In genomic region chr4:152333587-152333986, GRCm38 (mm10) we compare ENCODE assay signal across 25 mouse cellular contexts. TPM values are rescaled to one million over a fixed set of nuclear protein-coding genes. Genes with fewer than 3 reads are reported as not detected.
A peak's percentile ranks its signal among the peaks of the same experiment; 100 is the strongest.
DNase-seq lines count a peak whose midpoint lies in the region; TF ChIP-seq lines count a peak whose summit lies in the region.
"Had no signal": no experiment of that assay in that cellular context is flagged by ENCODE, and none has a peak within 500 bp of the region (broad histone marks: within the 10 kb centered on the region; RNA-seq: fewer than 3 reads in every experiment).

No protein-coding gene starts in this region.

- in situ Hi-C loops in CH12.LX (cut with MboI; ENCODE audit: low pct_ligation_motif_present, low pct_unique_long_range_greater_than_20kb, low sequenced_read_pairs): no loop called here

- 94% methylated on average over 12 of the region's 12 CpGs for WGBS in lung, adult 2 months

- peaks cover 28% of the 10 kb centered on the region for H3K79me2 ChIP-seq in CH12.LX (replicated peaks; ENCODE audit: control insufficient read depth, extremely low read depth, insufficient read depth, poor library complexity, severe bottlenecking)

- H3K4me1 ChIP-seq in CH12.LX (ENCODE audit: control insufficient read depth in 1 of 2, insufficient read depth in 2 of 2): peaks cover 8 to 66% of the 10 kb centered on the region in 2 experiments
- H3K4me1 ChIP-seq in lung, adult 2 months (ENCODE audit: control insufficient read depth, insufficient read depth, low read length): no peaks in the 10 kb centered on the region
- H3K4me1 ChIP-seq: embryonic facial prominence, embryonic 13.5 days had no signal

- no peak overlapping the region for H3K9ac ChIP-seq in CH12.LX (ENCODE audit: insufficient read depth, low read depth)
- H3K9ac ChIP-seq: embryonic facial prominence, embryonic 13.5 days; embryonic facial prominence, embryonic 15.5 days; forebrain, embryonic 12.5 days had no signal

- dilution Hi-C loops in CH12.LX (cut with MboI; ENCODE audit: extremely low pct_ligation_motif_present, extremely low pct_unique_long_range_greater_than_20kb, low sequenced_read_pairs): no loop called here

- no peak for TF ChIP-seq EP300 in CH12.LX (IDR thresholded peaks at IDR 0.05; ENCODE audit: low read length)

- TF ChIP-seq POLR2A in CH12.LX (IDR thresholded peaks at IDR 0.05; ENCODE audit: low read depth, low read length): 0 out of 2 replicates have a peak, but pooled peaks have one; percentile 24
- no peak for TF ChIP-seq POLR2A in lung, adult 2 months (IDR thresholded peaks at IDR 0.05; ENCODE audit: borderline replicate concordance, extremely low read depth, low read depth, low read length)

- H3K9me3 ChIP-seq in CH12.LX (replicated peaks; ENCODE audit: low read length): no peaks in the 10 kb centered on the region
- H3K9me3 ChIP-seq: embryonic facial prominence, embryonic 13.5 days; embryonic facial prominence, embryonic 15.5 days; forebrain, embryonic 10.5 days; forebrain, embryonic 12.5 days had no signal

- no peak overlapping the region for H3K4me3 ChIP-seq in CH12.LX (replicated peaks in 1 of 3; ENCODE audit: low read depth in 2 of 3, low read length in 2 of 3, poor library complexity in 1 of 3)
- H3K4me3 ChIP-seq in lung, adult 2 months (replicated peaks; ENCODE audit: extremely low read depth, low read depth, low read length): no peak overlapping the region
- H3K4me3 ChIP-seq: embryonic facial prominence, embryonic 13.5 days; embryonic facial prominence, embryonic 15.5 days; erythroblast, embryonic 14.5 days; forebrain, embryonic 10.5 days; forebrain, embryonic 12.5 days had no signal

- H3K27me3 ChIP-seq in CH12.LX (replicated peaks): no peaks in the 10 kb centered on the region
- H3K27me3 ChIP-seq: Patski had no signal

- no peak overlapping the region for H3K27ac ChIP-seq in CH12.LX (ENCODE audit: insufficient read depth, low read depth)
- H3K27ac ChIP-seq: embryonic facial prominence, embryonic 13.5 days; embryonic facial prominence, embryonic 15.5 days; forebrain, embryonic 10.5 days; forebrain, embryonic 12.5 days had no signal

- no peak overlapping the region for H3K4me2 ChIP-seq in CH12.LX (ENCODE audit: insufficient read depth, low read depth, poor library complexity, severe bottlenecking)
- H3K4me2 ChIP-seq: embryonic facial prominence, embryonic 13.5 days; embryonic facial prominence, embryonic 15.5 days; forebrain, embryonic 12.5 days had no signal

- peaks cover 71 to 84% of the 10 kb centered on the region in 2 experiments for H3K36me3 ChIP-seq in CH12.LX (replicated peaks in 1 of 2; ENCODE audit: control insufficient read depth in 1 of 2, insufficient read depth in 1 of 2, low read length in 1 of 2)

- DNase-seq in CH12.LX (ENCODE audit: extremely low read depth) (no peak), ES-CJ7 (ENCODE audit: low read depth, low spot score) (peak; percentile 58), R1 (ENCODE audit: low read depth, low spot score) (peak; percentile 59)
- no peak for DNase-seq in urinary bladder, postnatal 36 days (ENCODE audit: low spot score in 2 of 2)
- DNase-seq in lung, adult 2 months: no peak
- DNase-seq in kidney, adult 11 months: no peak
- DNase-seq: cerebellum, adult 11 months; cerebellum, adult 8-10 months; cerebellum, adult 9-11 months; cerebellum, postnatal 36 days had no signal

- TF ChIP-seq RAD21 in CH12.LX (IDR thresholded peaks at IDR 0.05; ENCODE audit: low read depth, low read length): no peak

- TF ChIP-seq CTCF in CH12.LX (conservative IDR thresholded peaks at IDR 0.05 in 1 of 2, IDR thresholded peaks at IDR 0.05 in 1 of 2; ENCODE audit: low read depth in 2 of 2, low read length in 2 of 2): no peak
- TF ChIP-seq CTCF in lung, adult 2 months (IDR thresholded peaks at IDR 0.05; ENCODE audit: insufficient read depth, low read length): no peak

TF ChIP-seq in CH12.LX, 34 proteins besides CTCF, POLR2A, EP300 and RAD21:
- TF ChIP-seq ZNF384 (IDR thresholded peaks at IDR 0.05; ENCODE audit: low read depth, low read length) (no peak), CHD1 (IDR thresholded peaks at IDR 0.05; ENCODE audit: low read depth, low read length) (no peak), ZMIZ1 (IDR thresholded peaks at IDR 0.05; ENCODE audit: low read depth, low read length) (no peak), ZKSCAN1 (IDR thresholded peaks at IDR 0.05; ENCODE audit: borderline replicate concordance, low read depth, low read length) (no peak), IRF4 (IDR thresholded peaks at IDR 0.05; ENCODE audit: low read depth, low read length) (no peak), ETS1 (conservative IDR thresholded peaks at IDR 0.05; ENCODE audit: low read depth, low read length) (no peak), TCF12 (IDR thresholded peaks at IDR 0.05; ENCODE audit: low read depth, low read length) (no peak), ZC3H11A (IDR thresholded peaks at IDR 0.05; ENCODE audit: low read depth, low read length) (no peak), NRF1 (IDR thresholded peaks at IDR 0.05; ENCODE audit: low read depth, low read length) (no peak), MAFK (IDR thresholded peaks at IDR 0.05; ENCODE audit: insufficient replicate concordance, low read length) (no peak), BHLHE40 (IDR thresholded peaks at IDR 0.05; ENCODE audit: low read depth, low read length) (no peak)

RNA-seq across cellular contexts. Expression of gene Chd5, which starts 4.9 kb away (rescaled TPM):
- total RNA-seq in CH12.LX (2012; rRNA removed) (0.88 and 3.4 TPM in 2 replicates), CH12.LX (2014; rRNA removed) (0.44 and 0.49 TPM in 2 replicates)
- polyA plus RNA-seq in CH12.LX (2012; ENCODE audit: insufficient read length, low read depth): 1.2 and 2.7 TPM in 2 replicates
- 0.85 and 0.99 TPM in 2 replicates for polyA plus RNA-seq in lung, adult 2 months (2012; rRNA removed)

RNA-seq across cellular contexts. Expression of gene Rpl22, which starts 8.0 kb away (rescaled TPM):
- 1,590 and 1,720 TPM in 2 replicates for total RNA-seq in CH12.LX (2012; rRNA removed)
- total RNA-seq in CH12.LX (2014; rRNA removed): 1,936 and 1,966 TPM in 2 replicates
- 1,935 and 2,300 TPM in 2 replicates for polyA plus RNA-seq in CH12.LX (2012; ENCODE audit: insufficient read length, low read depth)
- polyA plus RNA-seq in lung, adult 2 months (2012; rRNA removed): 20.3 and 43.0 TPM in 2 replicates

RNA-seq across cellular contexts. Expression of gene Rnf207, which starts 14.8 kb away (rescaled TPM):
- total RNA-seq in CH12.LX (2012; rRNA removed): 0.21 and 0.51 TPM in 2 replicates
- not detected in 2 replicates for total RNA-seq in CH12.LX (2014; rRNA removed)
- not detected in 2 replicates for polyA plus RNA-seq in CH12.LX (2012; ENCODE audit: insufficient read length, low read depth)
- 5.8 and 5.9 TPM in 2 replicates for polyA plus RNA-seq in lung, adult 2 months (2012; rRNA removed)
- total RNA-seq: common myeloid progenitor, adult 5-6 weeks had no signal
- polyA plus RNA-seq: activated CD4-positive, CD25-positive, alpha-beta regulatory T cell, adult 4 months; CD4-positive, CD25-positive, alpha-beta regulatory T cell, adult 4 months had no signal

RNA-seq across cellular contexts. Expression of gene Icmt, which starts 36.6 kb away (rescaled TPM):
- total RNA-seq in CH12.LX (2012; rRNA removed) (21.5 and 27.4 TPM in 2 replicates), CH12.LX (2014; rRNA removed) (17.8 and 18.5 TPM in 2 replicates)
- 24.2 and 29.8 TPM in 2 replicates for polyA plus RNA-seq in CH12.LX (2012; ENCODE audit: insufficient read length, low read depth)
- 32.2 and 36.4 TPM in 2 replicates for polyA plus RNA-seq in lung, adult 2 months (2012; rRNA removed)

RNA-seq across cellular contexts. Expression of gene Hes3, which starts 42.1 kb away (rescaled TPM):
- 0.13 and 0.21 TPM in 2 replicates for total RNA-seq in CH12.LX (2012; rRNA removed)
- total RNA-seq in CH12.LX (2014; rRNA removed): not detected in 2 replicates
- 0.17 TPM in 1 of 2 replicates, not detected in the other for polyA plus RNA-seq in CH12.LX (2012; ENCODE audit: insufficient read length, low read depth)
- 0.09 TPM in 1 of 2 replicates, not detected in the other for polyA plus RNA-seq in lung, adult 2 months (2012; rRNA removed)
- total RNA-seq: adrenal gland, adult 18-20 months; adrenal gland, postnatal 10 days; adrenal gland, postnatal 25 days; adrenal gland, postnatal 4 days; common myeloid progenitor, adult 5-6 weeks had no signal
- polyA plus RNA-seq: activated CD4-positive, CD25-positive, alpha-beta regulatory T cell, adult 4 months; CD4-positive, CD25-positive, alpha-beta regulatory T cell, adult 4 months; embryonic facial prominence, embryonic 13.5 days; embryonic facial prominence, embryonic 15.5 days; erythroblast, embryonic 14.5 days; forebrain, embryonic 14.5 days; forebrain, embryonic 16.5 days had no signal

Comparison
In these comparisons a context has a peak if more than half of its experiments do, and no peak if none do; other contexts are left out.
1. DNase-seq: peak in ES-CJ7 (single experiment) and R1 (single experiment); none in CH12.LX (single experiment), urinary bladder, postnatal 36 days (0 of 2), lung, adult 2 months (single experiment) and kidney, adult 11 months (single experiment).
2. RNA of gene Rpl22, which starts 8.0 kb away (polyA plus RNA-seq): 1,935 to 2,300 TPM in CH12.LX; 20.3 to 43.0 TPM in lung, adult 2 months; every median in the first group is over 10 times any median in the second.